Mouse (Mus musculus): ENCODE measurements at regions not wholly inside any gene's neighbourhood (a gene's known extent, or its start where the extent isn't known, plus 50 kb on each side); places are given as distances from the start of the nearest gene placed in this dataset.
A peak's percentile ranks its signal among the peaks of the same experiment; 100 is the strongest.

DNA sequence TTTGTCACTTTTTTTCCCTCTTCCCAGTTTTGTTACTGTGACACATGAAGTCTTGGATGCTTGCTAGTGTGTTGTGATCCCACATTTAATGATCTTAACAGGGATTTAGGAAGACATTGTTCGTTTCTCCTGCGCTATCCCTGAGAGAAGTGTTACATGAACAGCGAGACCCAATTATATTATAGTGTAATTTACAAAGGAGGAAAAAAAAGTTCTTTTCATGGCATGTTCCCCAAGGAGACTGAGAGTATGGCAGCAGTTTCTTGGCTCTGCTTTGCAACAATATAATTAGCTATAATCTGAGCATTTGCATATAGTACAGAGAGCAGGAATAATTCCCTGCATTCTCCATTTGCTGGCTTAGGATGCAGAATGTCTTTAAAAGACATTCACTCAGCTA is 168.6 kb downstream of the Insc start:
- no peak for DNase-seq

DNA sequence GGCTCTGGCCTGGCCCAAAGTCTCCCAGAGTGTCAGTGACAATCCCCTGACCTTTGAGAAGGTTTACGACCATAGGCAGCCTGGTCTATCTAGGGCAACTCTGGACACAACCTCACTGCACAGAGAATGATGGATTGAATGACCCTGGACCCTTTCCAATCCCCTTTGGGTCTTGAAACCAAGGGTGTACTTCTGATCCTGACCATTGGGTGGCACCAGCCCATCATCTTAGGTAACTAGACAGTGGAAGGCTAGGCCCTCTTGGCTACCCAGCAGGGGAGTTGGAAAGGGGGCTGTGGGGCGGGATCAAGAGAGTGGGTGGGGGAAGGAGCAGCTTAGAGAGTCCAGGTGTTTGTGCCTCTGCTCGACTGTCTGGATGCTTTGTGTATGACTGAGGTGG is 178.7 kb downstream of the Insc start:
- peak; percentile 47 for DNase-seq

GRCm38 (mm10) chr7:114933861-114934260 is 190.4 kb downstream of the Insc start:
- no peak for DNase-seq

GRCm38 (mm10) chr7:114950759-114951158 is 207.3 kb downstream of the Insc start:
- no peak for DNase-seq

DNA sequence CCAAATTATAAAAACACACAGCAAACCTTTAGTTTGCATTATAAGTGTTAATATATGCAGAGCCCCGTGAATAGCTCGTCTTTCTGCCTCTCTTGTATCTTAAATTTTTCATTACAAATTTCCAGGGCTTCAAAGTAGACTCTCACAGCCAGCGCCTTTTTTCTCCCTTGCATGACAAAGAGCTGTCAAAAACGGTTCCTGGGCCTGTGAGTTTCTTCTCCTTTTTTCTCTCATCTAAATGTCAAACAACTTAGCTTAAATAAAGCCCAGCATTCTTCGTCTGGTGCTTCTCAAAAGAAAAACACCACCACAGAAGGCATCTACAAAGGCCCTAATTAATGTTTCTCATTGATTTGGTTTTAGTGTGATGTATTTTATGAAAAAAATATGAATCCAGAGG is 219.7 kb downstream of the Insc start:
- no peak for DNase-seq

DNA sequence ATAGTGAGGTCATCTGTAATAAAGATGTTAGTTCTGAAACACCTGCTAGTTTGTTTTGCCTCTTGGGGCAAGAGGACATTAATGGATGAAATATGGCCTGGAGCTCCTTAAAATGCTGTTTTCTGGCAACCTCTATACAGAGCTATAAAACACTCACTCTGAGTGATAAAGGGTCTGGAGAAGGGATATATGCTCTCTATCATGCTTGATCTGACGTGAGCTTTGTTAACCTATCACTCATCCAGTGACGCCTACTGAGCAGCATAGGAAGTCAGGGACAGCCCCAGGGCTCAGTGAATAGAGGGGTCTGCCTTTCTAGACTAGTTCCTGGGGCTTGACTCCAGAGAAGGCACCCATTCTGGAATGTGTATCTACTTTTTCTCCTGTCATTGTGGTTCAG is 222.4 kb downstream of the Insc start:
- DNase-seq, result no peak

DNA sequence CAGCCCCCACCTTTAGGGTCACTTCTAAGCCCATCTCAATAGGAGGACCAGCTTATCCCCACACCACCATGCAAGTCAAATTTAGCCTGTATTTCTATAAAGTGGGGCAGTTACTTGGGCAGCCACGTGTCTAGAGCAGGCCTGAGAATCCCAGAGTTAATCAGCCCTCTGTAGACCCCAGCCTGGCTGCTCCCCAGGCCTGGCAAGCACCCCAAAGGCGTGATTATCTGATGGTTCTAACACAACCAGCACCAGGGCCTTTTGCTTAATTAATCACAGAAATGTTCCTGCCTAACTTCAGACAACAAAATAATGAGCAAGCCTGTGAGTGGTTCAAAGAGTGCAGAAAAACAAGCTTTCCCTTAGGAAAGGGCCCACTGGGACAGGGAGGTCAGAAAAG is 243.0 kb downstream of the Insc start:
- DNase-seq, result no peak

GRCm38 (mm10) chr7:114991255-114991654 is 247.8 kb downstream of the Insc start:
- no peak for DNase-seq

DNA sequence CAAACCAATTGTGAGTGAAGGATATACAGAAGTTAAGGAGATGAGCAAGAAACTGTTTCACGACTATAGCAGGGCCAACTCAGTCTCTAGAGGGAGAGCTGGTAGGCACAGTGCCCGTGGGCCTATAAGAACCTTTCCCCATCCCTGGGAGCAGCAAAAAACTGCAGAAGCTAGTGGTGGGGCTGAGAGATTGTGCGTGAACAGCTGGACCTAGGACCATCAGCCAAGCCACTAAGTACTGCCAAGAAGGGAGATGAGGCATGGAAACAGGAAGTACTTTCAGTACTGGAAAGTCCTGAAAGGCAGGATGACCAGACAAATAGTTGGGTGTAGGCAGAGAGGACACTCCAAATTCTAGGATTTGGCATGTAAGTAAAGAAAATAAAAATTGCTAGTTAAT is 248.9 kb downstream of the Insc start:
- no peak for DNase-seq

- peak; percentile 13 for DNase-seq
These were observed 257.5 kb downstream of the Insc start for GRCm38 (mm10) chr7:115000796-115001524.

- DNase-seq, result no peak
These were observed 270.9 kb downstream of the Insc start for GRCm38 (mm10) chr7:115014253-115014998.

GRCm38 (mm10) chr7:115019369-115019958 is 276.0 kb downstream of the Insc start:
- no peak for DNase-seq

DNA sequence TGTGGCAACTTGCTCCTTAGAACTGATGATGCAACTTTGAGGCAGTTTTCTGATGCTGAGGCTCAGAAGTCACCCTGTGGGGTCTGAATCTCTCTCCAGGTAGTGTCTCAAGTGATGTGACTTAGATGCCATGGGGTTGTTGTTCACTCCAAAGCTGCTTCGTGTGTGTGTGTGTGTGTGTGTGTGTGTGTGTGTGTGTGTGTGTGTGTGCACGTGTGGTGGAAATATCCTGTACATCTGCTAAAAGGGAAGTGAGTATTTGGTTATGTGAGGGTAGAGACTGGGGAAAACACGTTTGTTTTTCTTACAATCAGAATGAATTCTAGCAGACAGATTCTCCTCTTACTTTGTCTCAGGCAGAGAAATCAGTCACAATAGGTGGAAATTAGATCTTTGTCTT is 276.5 kb downstream of the Insc start:
- no peak for DNase-seq

GRCm38 (mm10) chr7:115025803-115026202 is 282.3 kb downstream of the Insc start:
- DNase-seq, result no peak

DNA sequence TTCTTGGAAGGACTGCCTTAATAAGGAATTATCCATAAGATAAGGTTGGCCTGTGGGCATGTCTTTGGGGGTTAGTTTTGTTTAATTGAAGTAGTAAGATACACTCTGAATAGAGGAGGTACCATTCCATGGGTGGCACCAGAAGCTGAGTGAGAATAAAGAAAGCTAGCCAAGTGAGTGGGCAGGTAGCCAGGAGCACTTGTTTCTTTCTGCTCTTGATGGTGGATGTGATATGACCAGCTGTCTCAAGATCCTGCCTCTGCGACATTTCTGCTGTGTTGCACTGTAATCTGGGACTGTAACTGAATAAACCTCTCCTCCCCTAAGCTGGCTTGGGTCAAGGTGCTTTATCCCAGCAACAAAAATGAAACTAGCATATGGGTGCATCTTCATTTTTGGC is 284.2 kb downstream of the Insc start:
- no peak for DNase-seq

- no peak for DNase-seq
These were observed 290.5 kb downstream of the Insc start for GRCm38 (mm10) chr7:115033987-115034386.

DNA sequence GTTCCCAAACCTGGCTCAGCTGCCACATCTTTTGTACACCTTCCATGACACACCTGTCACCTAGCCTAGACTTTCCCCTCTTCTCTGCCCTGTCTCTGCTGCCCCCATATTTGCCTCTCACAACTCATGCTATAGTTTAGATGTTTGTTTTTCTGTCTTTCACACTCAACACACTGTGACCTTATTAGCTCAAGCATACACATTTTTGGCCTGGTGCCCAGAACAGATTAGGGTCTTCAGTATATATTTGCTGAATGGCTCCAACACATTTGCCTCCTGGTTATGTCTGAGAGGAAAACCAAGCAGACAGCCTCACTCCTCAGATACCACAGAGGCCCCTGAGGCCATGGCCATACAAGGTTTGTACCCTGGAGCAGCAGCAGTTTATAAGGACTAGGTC is 312.0 kb downstream of the Insc start:
- DNase-seq, result no peak

DNA sequence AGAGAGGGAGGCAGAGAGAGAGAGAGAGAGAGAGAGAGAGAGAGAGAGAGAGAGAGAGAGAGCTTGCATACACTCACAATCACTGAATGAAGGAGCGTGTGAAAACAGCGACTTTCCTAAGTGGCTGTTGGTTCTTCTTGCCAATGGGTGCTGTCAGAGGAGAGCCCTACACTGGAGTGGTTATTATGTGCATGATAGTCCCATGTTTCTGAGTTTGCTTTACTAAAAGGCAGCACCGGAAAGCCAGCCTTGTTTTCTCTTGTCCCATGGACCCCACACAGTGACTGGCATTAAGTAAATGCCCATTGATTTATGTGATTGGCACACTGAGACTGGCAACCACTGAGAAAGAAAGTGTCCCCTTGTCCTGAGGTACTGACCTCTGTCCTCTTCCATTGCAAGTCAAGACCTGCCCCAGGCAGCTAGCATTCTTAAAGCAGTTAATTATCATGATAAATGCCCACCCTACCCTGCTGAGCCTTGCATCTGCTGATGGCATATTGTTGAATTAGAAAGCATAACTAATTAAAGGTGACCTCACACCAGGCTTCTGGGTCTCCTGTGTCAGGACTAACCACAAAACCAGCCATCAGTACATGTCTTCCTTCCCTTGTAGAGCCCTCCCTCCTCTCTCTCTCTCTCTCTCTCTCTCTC is 313.6 kb downstream of the Insc start:
- DNase-seq, result no peak

DNA sequence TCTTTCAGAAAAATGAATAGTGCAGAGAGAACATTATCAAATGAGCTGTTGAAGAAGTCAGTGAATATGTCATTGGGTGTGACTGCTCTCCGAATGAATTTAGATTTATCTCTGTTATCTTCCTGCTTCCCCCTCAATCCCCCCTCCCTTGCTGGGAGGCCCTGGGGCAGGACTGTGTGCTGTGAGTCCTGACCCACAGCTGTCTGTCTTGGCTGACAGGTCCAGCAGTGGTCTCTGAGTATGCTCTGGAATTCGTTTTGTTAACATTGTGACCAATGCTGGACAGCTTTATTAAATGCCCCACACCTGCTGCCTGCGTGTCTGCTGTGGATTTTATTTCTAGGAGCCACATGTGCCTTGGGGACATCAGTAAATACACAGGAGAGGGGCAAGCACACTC is 314.2 kb downstream of the Insc start:
- DNase-seq, result no peak

DNA sequence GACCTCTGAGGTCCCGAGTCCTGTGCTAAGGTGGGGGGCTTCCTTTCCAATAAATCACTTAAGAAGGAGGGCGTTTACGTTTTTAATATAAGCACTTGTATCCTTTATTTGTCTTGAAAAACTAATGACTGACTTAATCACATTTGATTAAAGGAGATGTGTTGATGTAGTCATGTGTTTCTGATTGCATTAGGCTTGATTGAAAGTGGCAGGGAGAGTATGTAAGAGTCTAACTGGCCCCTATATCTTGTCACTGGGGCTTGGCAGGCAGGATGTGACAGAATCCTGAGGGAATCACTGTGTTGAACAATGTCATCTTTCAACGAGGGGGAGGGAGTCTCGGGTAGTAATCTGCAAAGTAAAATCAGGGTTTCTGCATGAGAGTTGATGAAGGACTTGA is 316.7 kb downstream of the Insc start:
- DNase-seq, result no peak

DNA sequence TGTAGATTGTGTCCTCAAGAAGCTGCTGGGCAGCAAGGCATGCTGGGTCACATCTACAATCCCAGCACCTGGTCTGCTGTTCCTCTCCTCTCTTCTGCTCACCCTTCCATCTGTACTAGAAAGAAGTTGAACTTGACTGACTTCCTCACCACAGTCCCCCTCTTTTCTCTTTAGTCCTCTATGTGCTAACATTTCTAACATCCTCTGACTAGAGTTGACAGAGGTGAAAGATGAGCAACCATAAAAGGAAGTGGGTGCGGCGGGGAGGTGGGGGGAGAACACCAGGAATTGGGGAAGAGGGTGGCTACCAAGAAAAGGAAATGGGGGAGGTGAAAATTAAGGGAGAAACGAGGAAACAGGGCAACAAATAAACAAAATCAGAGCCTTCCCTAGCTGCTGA is 319.3 kb downstream of the Insc start:
- no peak for DNase-seq

GRCm38 (mm10) chr7:115067641-115068040 is 324.1 kb downstream of the Insc start:
- no peak for DNase-seq

- no peak for DNase-seq
These were observed 329.9 kb downstream of the Insc start for GRCm38 (mm10) chr7:115073406-115073805.

GRCm38 (mm10) chr7:115076781-115077180 is 333.3 kb downstream of the Insc start:
- DNase-seq, result no peak

Measured in liver (tissue).